Mouse (Mus musculus): ENCODE data around the gene Ift80. TPM values are rescaled to one million over a fixed set of nuclear protein-coding genes. Genes with fewer than 3 reads are reported as not detected.

The Ift80 gene
- polyA plus RNA-seq, 1 experiment from 2014 or later, result 21.7 TPM

DNA sequence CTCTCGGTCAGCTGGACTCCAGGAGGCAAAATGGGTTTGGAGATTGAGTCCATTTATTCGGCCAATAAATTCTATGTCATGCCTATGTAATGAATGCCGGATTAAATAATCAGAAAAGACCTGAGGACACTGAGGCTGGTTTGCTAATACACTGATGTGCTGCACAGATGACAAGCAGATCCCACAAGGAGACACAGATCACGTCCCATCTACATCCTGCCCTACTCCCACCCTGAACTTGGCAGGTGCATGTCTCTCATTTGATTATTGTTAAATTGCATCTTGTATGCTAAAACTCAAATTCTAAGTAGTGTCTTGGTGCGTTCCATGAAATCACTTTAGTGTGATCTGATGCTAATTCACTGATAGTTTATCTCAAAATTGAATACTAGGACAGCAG, 117.5 kb downstream of the Ift80 start:
- Histone ChIP-seq H3K27me3 (ENCODE audit: control insufficient read depth, insufficient read depth, low read length) (no peaks in the 10 kb centered on the region), H3K9me3 (ENCODE audit: control insufficient read depth, low read length) (no peaks in the 10 kb centered on the region), H3K36me3 (ENCODE audit: control insufficient read depth, insufficient read depth, low read length) (no peaks in the 10 kb centered on the region), H3K27ac (ENCODE audit: low read depth, low read length) (no peak overlapping the region), H3K9ac (ENCODE audit: low read length) (no peak overlapping the region), H3K4me3 (ENCODE audit: low read depth, low read length) (no peak overlapping the region), H3K4me1 (ENCODE audit: control insufficient read depth, insufficient read depth, low read length) (no peaks in the 10 kb centered on the region), H3K4me2 (no peak overlapping the region)
- no peak for DNase-seq (ENCODE audit: low spot score, missing footprints)
- no peak for ATAC-seq (ENCODE audit: low FRiP score)
- 87% methylated on average over 5 of the region's 5 CpGs for WGBS

DNA sequence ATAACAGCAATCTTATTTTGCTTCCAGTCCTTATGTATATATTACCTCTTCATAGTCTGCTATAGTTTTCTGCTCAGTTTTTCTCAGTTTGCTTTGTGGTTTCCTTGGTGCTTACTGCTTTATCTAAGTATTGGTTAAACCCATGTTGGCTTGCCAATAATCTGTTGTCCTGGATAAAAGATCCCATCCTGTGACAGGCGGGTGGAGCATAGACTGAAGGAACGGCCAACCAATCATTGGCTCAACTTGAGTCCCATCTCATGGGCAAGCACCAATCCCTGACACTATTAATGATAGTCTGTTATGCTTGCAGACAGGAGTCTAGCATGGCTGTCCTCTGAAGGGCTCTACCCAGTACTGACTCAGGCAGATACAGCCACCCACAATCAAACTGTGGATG, 130.3 kb downstream of the Ift80 start:
- no peak for ATAC-seq (ENCODE audit: low FRiP score)
- Histone ChIP-seq H3K9ac (ENCODE audit: low read length) (no peak overlapping the region), H3K9me3 (ENCODE audit: control insufficient read depth, low read length) (no peaks in the 10 kb centered on the region), H3K4me1 (ENCODE audit: control insufficient read depth, insufficient read depth, low read length) (peaks cover 4% of the 10 kb centered on the region; the same call in 1 of the 2 replicates), H3K36me3 (ENCODE audit: control insufficient read depth, insufficient read depth, low read length) (no peaks in the 10 kb centered on the region), H3K4me3 (ENCODE audit: low read depth, low read length) (no peak overlapping the region), H3K27ac (ENCODE audit: low read depth, low read length) (no peak overlapping the region), H3K27me3 (ENCODE audit: control insufficient read depth, insufficient read depth, low read length) (peaks cover 9% of the 10 kb centered on the region), H3K4me2 (no peak overlapping the region)
- WGBS, result 83% methylated on average over 2 of the region's 2 CpGs
- DNase-seq (ENCODE audit: low spot score, missing footprints), result no peak

DNA sequence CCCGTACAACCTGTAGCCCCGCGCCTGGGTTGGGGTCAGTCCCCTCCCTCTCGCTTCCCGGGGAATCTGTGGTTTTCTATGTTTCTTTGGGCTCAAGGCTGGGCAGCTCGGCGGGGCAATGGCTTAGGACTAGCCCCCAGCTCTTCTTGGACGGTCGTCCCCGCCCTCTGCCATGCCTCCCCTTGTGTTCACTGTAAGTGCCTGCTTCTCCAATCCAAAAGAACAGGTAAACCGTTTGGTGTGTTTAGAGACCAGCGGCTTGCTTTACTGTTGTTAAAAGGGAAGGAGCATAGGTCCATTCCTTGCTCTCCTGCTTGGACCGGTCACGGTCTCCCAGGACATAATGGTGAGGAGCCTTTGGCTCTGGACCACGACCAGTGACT, 133.8 kb downstream of the Ift80 start:
- Histone ChIP-seq H3K9me3 (ENCODE audit: control insufficient read depth, low read length) (no peaks in the 10 kb centered on the region), H3K4me2 (peak overlapping the region; percentile 98), H3K4me3 (ENCODE audit: low read depth, low read length) (peak overlapping the region; percentile 63), H3K36me3 (ENCODE audit: control insufficient read depth, insufficient read depth, low read length) (no peaks in the 10 kb centered on the region), H3K27ac (ENCODE audit: low read depth, low read length) (no peak overlapping the region), H3K9ac (ENCODE audit: low read length) (peak overlapping the region; percentile 70), H3K27me3 (ENCODE audit: control insufficient read depth, insufficient read depth, low read length) (peaks cover 24% of the 10 kb centered on the region), H3K4me1 (ENCODE audit: control insufficient read depth, insufficient read depth, low read length) (peaks cover 4% of the 10 kb centered on the region)
- 2% methylated on average over 15 of the region's 15 CpGs for WGBS
- ATAC-seq (ENCODE audit: low FRiP score) (no peak), DNase-seq (ENCODE audit: low spot score, missing footprints) (peak; percentile 90)

DNA sequence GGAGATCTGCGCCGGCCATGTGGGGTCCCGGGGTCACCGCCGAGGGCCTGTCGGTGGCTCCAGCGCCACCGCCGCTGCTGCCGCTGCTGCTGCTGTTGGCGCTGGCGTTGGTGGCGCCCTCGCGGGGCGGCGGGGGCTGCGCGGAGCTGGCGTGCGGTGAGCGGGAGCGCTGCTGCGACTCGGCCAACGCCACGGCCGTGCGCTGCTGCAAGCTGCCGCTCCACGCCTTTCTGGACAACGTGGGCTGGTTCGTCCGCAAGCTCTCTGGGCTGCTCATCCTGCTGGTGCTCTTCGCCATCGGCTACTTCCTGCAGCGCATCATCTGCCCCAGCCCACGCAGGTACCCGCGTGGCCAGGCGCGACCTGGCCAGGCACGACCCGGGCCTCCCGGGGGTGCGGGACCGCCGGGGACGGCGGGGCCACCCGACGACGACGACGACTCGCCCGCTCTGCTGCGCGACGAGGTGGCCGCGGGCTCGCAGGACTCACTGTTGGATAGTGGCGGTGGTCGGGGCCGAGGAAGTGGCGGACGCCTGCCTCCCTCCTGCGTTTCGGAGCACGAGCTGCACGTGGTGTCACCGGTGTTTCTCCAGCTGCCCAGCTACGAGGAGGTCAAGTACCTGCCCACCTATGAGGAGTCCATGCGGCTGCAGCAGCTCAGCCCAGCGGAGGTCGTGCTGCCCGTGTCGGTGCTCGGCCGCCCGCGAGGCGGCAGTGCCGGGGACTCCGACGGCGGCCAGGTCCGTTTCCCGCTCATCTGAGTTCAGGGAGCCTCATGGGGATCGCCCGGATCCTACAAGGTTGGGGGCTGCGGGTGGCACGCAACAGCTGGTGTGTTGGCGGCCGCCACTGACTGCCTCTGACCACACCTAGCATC, 134.4 kb downstream of the Ift80 start:
- peak overlapping the region; percentile 98 for H3K4me2 ChIP-seq
- H3K9ac ChIP-seq (ENCODE audit: low read length), result peak overlapping the region; percentile 70
- peaks cover 4% of the 10 kb centered on the region for H3K4me1 ChIP-seq (ENCODE audit: control insufficient read depth, insufficient read depth, low read length)
- no peak overlapping the region for H3K27ac ChIP-seq (ENCODE audit: low read depth, low read length)
- no peaks in the 10 kb centered on the region for H3K9me3 ChIP-seq (ENCODE audit: control insufficient read depth, low read length)
- peak overlapping the region; percentile 63 for H3K4me3 ChIP-seq (ENCODE audit: low read depth, low read length)
- peak; percentile 96 for DNase-seq (ENCODE audit: low spot score, missing footprints)
- no peaks in the 10 kb centered on the region for H3K36me3 ChIP-seq (ENCODE audit: control insufficient read depth, insufficient read depth, low read length)
- H3K27me3 ChIP-seq (ENCODE audit: control insufficient read depth, insufficient read depth, low read length), result peaks cover 24% of the 10 kb centered on the region
- ATAC-seq (ENCODE audit: low FRiP score), result peak; percentile 77
- WGBS, result 1% methylated on average over 96 of the region's 96 CpGs

DNA sequence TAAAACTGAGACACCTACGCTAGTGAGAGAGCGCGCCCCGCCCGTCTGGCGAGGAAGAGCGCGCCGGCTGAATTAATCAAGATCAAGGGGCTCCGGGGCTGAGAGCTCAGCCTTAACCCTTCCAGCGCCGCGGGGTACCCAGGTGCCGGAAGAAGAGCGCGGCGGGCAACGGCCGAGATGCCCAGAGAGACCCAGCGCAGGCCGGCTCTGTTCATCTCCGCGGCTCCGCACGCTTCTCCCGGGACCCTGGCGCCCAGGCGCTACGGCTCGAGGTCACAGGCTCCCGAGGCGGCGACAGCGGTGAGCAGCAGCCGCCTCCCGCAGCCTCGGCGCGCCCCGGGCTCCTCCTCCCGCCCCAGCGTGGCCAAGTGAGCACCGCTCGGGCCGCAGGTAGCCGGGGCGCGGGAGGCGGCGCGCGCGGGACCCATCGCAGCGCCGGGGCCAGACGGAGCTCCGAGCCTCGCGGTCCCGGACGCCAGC, 135.1 kb downstream of the Ift80 start, which contains the start of gene 1110032F04Rik:
Gene 1110032F04Rik, plus strand, starts transcription at position 376 of the 480 bp plus-strand sequence.
- no peaks in the 10 kb centered on the region for H3K36me3 ChIP-seq (ENCODE audit: control insufficient read depth, insufficient read depth, low read length)
- H3K4me2 ChIP-seq, result peak within 1 kb of the TSS; percentile 98
- H3K27ac ChIP-seq (ENCODE audit: low read depth, low read length), result no peak within 1 kb of the TSS; the same call in 1 of the 2 replicates
- peak within 1 kb of the TSS; percentile 63 for H3K4me3 ChIP-seq (ENCODE audit: low read depth, low read length)
- WGBS, result under 1% methylated on average over 62 of the region's 62 CpGs
- no peaks in the 10 kb centered on the region for H3K9me3 ChIP-seq (ENCODE audit: control insufficient read depth, low read length)
- ATAC-seq (ENCODE audit: low FRiP score), result peak; percentile 87
- peaks cover 24% of the 10 kb centered on the region for H3K27me3 ChIP-seq (ENCODE audit: control insufficient read depth, insufficient read depth, low read length)
- peaks cover 4% of the 10 kb centered on the region for H3K4me1 ChIP-seq (ENCODE audit: control insufficient read depth, insufficient read depth, low read length)
- DNase-seq (ENCODE audit: low spot score, missing footprints), result peak; percentile 96
- peak within 1 kb of the TSS; percentile 70 for H3K9ac ChIP-seq (ENCODE audit: low read length)

DNA sequence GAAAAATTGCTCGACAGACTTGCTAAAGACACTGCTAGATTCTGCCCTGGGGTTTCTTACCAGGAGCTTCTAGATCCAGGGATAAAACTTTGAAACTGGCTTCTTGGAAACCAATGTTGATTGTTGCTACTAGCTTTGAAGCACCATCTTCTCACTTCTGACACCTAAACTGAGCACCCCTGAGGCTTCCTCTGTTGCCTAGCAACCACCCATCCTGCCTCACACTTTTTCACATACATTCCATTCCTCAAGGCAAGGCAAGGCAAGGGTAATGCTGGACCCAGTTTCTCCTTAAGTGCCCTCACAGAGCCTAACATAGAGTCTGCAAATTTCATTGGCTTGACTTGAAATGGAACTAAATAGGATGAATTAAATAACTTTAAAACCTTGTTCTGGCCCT, 152.0 kb downstream of the Ift80 start:
- Histone ChIP-seq H3K27me3 (ENCODE audit: control insufficient read depth, insufficient read depth, low read length) (no peaks in the 10 kb centered on the region), H3K36me3 (ENCODE audit: control insufficient read depth, insufficient read depth, low read length) (no peaks in the 10 kb centered on the region), H3K4me1 (ENCODE audit: control insufficient read depth, insufficient read depth, low read length) (no peaks in the 10 kb centered on the region), H3K27ac (ENCODE audit: low read depth, low read length) (no peak overlapping the region), H3K9me3 (ENCODE audit: control insufficient read depth, low read length) (no peaks in the 10 kb centered on the region), H3K4me3 (ENCODE audit: low read depth, low read length) (no peak overlapping the region), H3K9ac (ENCODE audit: low read length) (no peak overlapping the region), H3K4me2 (no peak overlapping the region)
- ATAC-seq (ENCODE audit: low FRiP score) (no peak), DNase-seq (ENCODE audit: low spot score, missing footprints) (no peak)
- 86% methylated on average over 1 of the region's 1 CpGs for WGBS

DNA sequence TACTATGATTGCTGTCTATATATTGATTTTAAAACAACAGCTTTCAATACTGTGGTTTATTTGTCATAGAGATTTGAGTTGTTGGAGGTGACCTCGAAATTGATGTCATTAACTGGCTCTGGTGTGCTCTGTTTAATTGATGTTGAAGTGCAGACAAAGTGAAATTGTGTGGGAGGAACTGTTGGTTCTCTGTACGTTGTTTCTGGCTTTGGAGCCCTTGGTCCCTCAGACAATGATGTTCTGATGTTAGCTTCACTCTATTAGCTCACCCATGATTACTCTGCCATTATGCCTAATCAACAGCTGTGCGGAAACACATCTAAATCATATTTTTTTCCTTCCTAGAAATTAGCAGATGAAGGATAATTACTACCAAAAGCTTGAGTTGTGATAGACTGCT, 156.0 kb downstream of the Ift80 start:
- H3K27ac ChIP-seq (ENCODE audit: low read depth, low read length), result no peak overlapping the region
- H3K9ac ChIP-seq (ENCODE audit: low read length), result no peak overlapping the region
- no peaks in the 10 kb centered on the region for H3K27me3 ChIP-seq (ENCODE audit: control insufficient read depth, insufficient read depth, low read length)
- H3K36me3 ChIP-seq (ENCODE audit: control insufficient read depth, insufficient read depth, low read length), result no peaks in the 10 kb centered on the region
- ATAC-seq (ENCODE audit: low FRiP score) (no peak), DNase-seq (ENCODE audit: low spot score, missing footprints) (peak; percentile 35)
- no peaks in the 10 kb centered on the region for H3K4me1 ChIP-seq (ENCODE audit: control insufficient read depth, insufficient read depth, low read length)
- no peak overlapping the region for H3K4me2 ChIP-seq
- 76% methylated on average over 3 of the region's 3 CpGs for WGBS
- H3K4me3 ChIP-seq (ENCODE audit: low read depth, low read length), result no peak overlapping the region
- no peaks in the 10 kb centered on the region for H3K9me3 ChIP-seq (ENCODE audit: control insufficient read depth, low read length)

DNA sequence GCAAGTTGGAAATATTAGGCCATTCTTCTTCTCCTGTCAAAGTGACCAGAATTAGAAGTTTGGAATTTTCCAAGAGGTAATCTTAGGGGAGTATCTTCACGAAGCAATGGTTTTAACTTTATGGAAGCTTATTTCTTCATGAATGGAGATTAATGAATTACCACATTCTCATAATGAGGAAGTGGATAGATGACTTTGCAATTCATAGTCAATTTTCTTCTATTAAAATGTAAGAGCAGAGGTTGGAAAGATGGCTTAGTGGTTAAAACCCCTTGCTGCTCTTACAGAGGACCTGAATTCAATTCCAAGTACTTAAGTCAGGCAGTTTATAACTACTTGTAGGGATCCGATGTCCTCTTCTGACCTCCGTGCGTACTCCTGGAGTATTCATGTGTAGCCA, 160.3 kb downstream of the Ift80 start:
- ATAC-seq (ENCODE audit: low FRiP score), result no peak
- no peaks in the 10 kb centered on the region for H3K36me3 ChIP-seq (ENCODE audit: control insufficient read depth, insufficient read depth, low read length)
- H3K4me1 ChIP-seq (ENCODE audit: control insufficient read depth, insufficient read depth, low read length), result no peaks in the 10 kb centered on the region
- no peak overlapping the region for H3K4me3 ChIP-seq (ENCODE audit: low read depth, low read length)
- no peak overlapping the region for H3K27ac ChIP-seq (ENCODE audit: low read depth, low read length)
- H3K9me3 ChIP-seq (ENCODE audit: control insufficient read depth, low read length), result no peaks in the 10 kb centered on the region
- no peaks in the 10 kb centered on the region for H3K27me3 ChIP-seq (ENCODE audit: control insufficient read depth, insufficient read depth, low read length)
- no peak overlapping the region for H3K4me2 ChIP-seq
- peak; percentile 70 for DNase-seq (ENCODE audit: low spot score, missing footprints)
- WGBS, result 92% methylated on average over 4 of the region's 4 CpGs
- H3K9ac ChIP-seq (ENCODE audit: low read length), result no peak overlapping the region
